Mouse (Mus musculus) bone marrow macrophage, adult 2 months (primary cell): Measurements from ENCODE around the gene Ciapin1.

ENCODE experiments used
- CTCF ChIP-seq: IDR thresholded peaks from 2 replicates; pipeline ENCODE4 v1.5.1; 2012; ENCODE audit warnings: low read depth, mild to moderate bottlenecking, low read length, moderate library complexity
- POLR2A ChIP-seq: IDR thresholded peaks from 2 replicates; pipeline ENCODE4 v1.6.1; 2012; ENCODE audit warnings: mild to moderate bottlenecking, low read depth, low read length, borderline replicate concordance

- TF ChIP-seq POLR2A (no peak), CTCF (no peak)
These were observed 31.0 kb upstream of the Ciapin1 start for GRCm38 (mm10) chr8:94869146-94869545.
